Mouse (Mus musculus): Measurements from ENCODE around the gene Lim2. TPM values are rescaled to one million over a fixed set of nuclear protein-coding genes. Genes with fewer than 3 reads are reported as not detected.

Lim2 gene
- polyA plus RNA-seq, 1 experiment, result 0.04 TPM

Other genes starting within 250 kb of the Lim2 start
- 5.4 and 6.5 TPM in 2 replicates for gene Zfp715, start 114.4 kb upstream of the Lim2 start, polyA plus RNA-seq (2012; rRNA removed)
- gene Siglecf, start 76.3 kb upstream of the Lim2 start, polyA plus RNA-seq (2012; rRNA removed), result 0.19 and 0.88 TPM in 2 replicates
- 2.0 and 2.2 TPM in 2 replicates for gene Siglecg, start 19.5 kb upstream of the Lim2 start, polyA plus RNA-seq (2012; rRNA removed)
- gene Nkg7, start 9.4 kb downstream of the Lim2 start, polyA plus RNA-seq (2012; rRNA removed), result 3.1 and 4.1 TPM in 2 replicates
- 0.27 and 0.38 TPM in 2 replicates for gene Cldnd2, start 13.1 kb downstream of the Lim2 start, polyA plus RNA-seq (2012; rRNA removed)
- gene Etfb, start 16.4 kb downstream of the Lim2 start, polyA plus RNA-seq (2012; rRNA removed), result 171 and 189 TPM in 2 replicates
- 3.0 and 3.3 TPM in 2 replicates for gene Gm45233, start 16.5 kb downstream of the Lim2 start, polyA plus RNA-seq (2012; rRNA removed)
- gene Vsig10l, start 35.5 kb downstream of the Lim2 start, polyA plus RNA-seq (2012; rRNA removed), result 4.7 and 5.2 TPM in 2 replicates
- gene Iglon5, start 62.4 kb downstream of the Lim2 start, polyA plus RNA-seq (2012; rRNA removed), result 0.95 and 1.3 TPM in 2 replicates
- gene 4931406B18Rik, start 78.3 kb downstream of the Lim2 start, polyA plus RNA-seq (2012; rRNA removed), result not detected in 2 replicates
- gene Cd33, start 116.8 kb downstream of the Lim2 start, polyA plus RNA-seq (2012; rRNA removed), result 11.1 and 11.2 TPM in 2 replicates
- 1.9 and 2.4 TPM in 2 replicates for gene Zfp658, start 134.6 kb downstream of the Lim2 start, polyA plus RNA-seq (2012; rRNA removed)
- 3.2 and 4.2 TPM in 2 replicates for gene Zfp719, start 151.9 kb downstream of the Lim2 start, polyA plus RNA-seq (2012; rRNA removed)
- gene Zfp819, start 179.5 kb downstream of the Lim2 start, polyA plus RNA-seq (2012; rRNA removed), result 0.08 and 0.18 TPM in 2 replicates
- gene Ceacam18, start 207.0 kb downstream of the Lim2 start, polyA plus RNA-seq (2012; rRNA removed), result not detected in 2 replicates
- gene Siglece, start 232.5 kb downstream of the Lim2 start, polyA plus RNA-seq (2012; rRNA removed), result 3.1 and 5.4 TPM in 2 replicates
- gene Ctu1, start 244.3 kb downstream of the Lim2 start, polyA plus RNA-seq (2012; rRNA removed), result 11.5 and 15.1 TPM in 2 replicates